Mouse (Mus musculus) layer of hippocampus, adult 8-10 months (tissue): Measurements from ENCODE around the gene Leprot. TPM values are rescaled to one million over a fixed set of nuclear protein-coding genes. Genes with fewer than 3 reads are reported as not detected.

Experiments used
- DNase-seq, 2 experiments: peaks; one replicate each; pipeline ENCODE4 v3.0.0; 2022; ENCODE audit warnings: low spot score in 2 of 2
- total RNA-seq, 4 experiments: library from RNA; stranded (reverse); gene quantifications; 2 replicates each; pipeline ENCODE4 v1.2.4; 2022

Leprot gene
- total RNA-seq, 4 experiments from 2014 or later: 23.6 to 33.8 (median 28.7) TPM

DNA sequence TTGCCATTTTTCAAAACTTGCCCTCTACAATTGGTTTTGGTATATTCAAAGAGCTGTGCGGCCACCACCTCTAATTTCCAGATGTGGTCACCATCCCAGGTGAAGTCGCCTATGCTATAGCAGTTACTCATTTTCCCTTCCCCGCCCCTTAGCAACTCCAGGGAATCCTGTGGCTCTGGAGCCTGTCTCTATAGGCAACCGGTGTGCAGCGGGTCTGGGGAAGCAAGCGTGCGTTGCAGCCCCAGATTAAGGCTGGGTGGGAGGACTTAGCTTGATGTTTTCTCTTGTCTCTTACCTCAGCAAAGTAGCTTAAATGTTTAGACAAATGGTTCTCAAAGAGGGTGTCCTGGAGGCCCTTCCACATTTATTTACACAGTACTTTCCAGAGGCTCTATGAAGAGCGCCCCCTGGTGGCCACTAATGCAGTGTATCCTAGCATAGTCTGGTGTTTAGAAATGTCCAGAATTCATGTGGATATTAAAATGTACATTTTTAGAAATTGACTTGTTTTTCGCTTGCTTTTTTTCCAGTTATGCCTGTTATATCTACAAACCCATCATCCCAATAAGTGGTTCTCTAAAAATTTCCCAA lies 16.7 kb downstream of the Leprot start:
- peak in 1 of 2 experiments; percentile 51 for DNase-seq

DNA sequence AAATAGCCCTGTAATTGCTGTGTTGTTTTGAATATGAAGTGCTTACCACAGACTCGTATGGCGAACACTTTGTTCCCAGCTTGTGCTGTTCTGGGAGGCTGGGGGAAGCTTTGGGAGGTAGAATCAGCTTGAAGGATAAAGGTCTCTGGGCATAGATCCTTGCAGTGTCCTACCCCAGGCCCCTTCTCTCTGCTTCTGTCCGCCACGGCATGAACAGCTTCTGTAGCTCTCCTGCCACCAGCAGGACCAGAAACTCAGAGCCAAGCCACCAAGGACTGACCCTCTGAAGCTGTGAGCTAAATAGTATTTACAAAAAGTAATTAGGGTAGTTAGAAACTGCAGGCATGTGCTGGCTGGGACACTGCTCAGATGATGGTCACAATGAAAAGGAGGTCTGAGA lies 17.2 kb downstream of the Leprot start:
- DNase-seq: no peak

DNA sequence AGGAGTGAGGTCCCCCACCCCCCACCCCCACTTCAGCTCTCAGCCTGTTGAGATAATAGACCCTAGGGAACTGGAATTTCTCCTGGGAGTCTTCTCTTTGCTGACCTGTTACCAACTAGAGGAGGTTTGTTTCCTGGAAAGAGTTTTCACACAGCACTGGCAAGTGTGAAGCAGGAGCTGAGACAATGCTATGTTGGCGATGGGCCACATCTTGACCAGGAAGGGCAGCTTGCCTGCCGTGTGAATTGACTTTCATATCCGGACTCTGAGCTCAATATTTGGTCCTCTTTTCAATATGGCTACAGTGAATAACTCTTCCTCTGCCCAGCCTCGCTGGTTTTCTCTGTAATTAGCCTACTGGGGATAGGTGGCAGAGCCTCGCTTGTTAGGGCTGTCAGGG lies 21.6 kb downstream of the Leprot start:
- DNase-seq: no peak

DNA sequence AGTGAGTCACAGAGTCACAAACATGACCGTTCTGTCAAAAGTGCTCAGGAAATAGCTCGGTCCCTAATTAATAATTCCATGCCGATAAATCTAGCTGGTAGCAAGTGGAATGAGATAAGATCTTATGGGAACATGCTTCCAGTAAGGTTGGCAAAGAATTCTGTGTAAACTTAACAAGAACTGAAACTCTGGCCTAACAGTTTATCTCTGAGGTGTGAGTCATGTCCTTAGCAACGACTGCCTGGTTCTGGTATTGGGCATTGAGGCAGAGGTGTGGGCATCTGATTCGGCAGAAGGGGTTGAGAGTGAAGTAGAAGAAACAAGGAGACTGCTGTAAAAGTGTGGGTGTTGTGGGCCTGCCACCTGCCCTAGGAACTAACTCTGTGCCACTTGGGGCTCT lies 22.3 kb downstream of the Leprot start:
- DNase-seq: no peak

DNA sequence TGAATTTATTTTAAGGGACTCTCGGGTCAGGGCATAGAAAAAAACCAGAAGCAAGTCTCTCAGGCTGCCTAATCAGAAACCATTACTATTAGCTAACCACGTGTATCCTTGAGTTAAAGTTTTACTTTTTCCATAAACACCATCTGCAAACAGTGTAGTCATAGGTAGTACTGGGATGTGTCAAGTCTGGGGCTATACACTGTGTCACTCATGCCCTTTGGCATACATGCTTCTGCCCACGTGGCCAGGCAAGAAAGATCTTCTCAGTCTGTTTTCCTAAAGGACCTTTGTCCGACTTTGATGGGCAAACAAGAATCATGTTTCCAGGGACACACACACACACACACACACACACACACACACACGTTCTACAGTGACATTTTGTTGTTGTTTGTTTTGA lies 27.3 kb downstream of the Leprot start:
- DNase-seq: no peak

DNA sequence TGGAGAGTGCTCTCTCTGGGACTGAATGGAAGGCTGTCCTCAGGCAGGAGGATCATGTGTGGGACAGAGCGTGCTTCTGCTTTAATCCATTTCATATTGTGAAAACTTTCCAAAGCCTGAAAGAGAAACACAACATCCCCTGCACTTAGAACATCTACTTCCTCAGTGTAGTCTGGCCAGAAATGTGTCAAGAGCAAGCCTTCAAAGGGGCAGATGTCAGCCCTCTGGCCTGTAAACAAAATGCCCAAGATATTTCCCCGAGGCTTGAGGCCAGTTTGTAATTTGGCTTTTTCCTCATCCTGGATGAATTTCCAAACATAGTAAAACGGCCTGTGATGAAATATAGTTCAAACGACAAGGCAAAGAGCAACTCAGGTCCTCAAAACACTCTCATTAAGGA lies 28.2 kb downstream of the Leprot start:
- no peak for DNase-seq

DNA sequence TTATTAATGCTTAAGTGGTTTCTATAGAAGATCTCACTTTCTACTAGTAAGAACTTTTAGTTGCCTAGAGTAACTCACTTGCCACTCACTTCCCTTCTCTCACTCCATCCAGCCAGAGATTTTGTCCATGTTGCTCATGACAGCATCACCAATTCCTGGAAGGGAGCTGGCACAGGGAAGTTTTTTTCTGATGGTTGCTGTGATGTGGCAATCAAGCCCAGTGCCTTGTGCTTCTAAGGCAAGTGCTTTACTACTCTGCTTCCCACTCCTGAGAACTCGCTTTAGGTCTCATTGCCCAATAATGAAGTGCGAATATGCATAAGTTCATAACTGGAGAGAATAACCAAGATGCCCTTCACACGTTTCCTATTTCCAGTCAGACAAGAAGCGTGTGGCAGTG lies 35.1 kb downstream of the Leprot start:
- no peak for DNase-seq

DNA sequence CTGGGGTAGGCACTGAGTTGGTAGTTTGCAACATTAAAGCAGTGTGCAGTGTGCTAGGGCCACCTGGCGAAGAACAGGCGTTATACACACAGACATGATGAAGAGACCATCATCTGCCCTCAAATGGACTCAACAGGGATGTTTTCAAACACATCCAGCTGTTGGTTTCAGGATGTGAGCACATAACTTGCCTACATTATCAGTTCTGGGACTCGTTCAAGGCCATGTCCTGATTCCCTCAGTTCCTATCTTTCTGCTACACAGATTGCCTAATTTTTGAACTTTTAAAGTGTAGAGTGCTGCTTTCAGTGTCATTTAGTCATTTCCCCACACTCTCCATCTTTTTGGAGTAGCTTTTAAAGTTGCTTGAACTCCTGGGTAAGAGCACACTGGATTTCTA lies 35.6 kb downstream of the Leprot start:
- DNase-seq: no peak

DNA sequence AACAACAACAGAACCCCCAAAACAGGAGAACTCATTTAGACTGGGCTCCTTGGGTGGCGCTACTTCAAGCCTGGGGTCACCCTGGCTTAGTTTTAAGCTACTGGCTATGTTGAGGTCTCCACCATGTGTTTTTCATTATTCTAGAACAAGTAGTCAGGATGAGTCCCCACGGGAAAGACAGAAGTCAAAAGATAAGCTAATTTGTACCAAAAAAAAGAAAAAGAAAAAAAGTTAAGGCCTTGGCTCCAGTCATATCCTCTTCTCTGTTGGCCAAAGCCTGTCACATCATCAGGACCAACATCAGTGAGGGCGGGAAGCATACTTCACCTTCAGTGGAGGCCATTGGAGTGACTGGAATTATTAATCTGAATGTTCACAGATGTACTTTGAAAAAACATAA lies 37.3 kb downstream of the Leprot start:
- DNase-seq: no peak

DNA sequence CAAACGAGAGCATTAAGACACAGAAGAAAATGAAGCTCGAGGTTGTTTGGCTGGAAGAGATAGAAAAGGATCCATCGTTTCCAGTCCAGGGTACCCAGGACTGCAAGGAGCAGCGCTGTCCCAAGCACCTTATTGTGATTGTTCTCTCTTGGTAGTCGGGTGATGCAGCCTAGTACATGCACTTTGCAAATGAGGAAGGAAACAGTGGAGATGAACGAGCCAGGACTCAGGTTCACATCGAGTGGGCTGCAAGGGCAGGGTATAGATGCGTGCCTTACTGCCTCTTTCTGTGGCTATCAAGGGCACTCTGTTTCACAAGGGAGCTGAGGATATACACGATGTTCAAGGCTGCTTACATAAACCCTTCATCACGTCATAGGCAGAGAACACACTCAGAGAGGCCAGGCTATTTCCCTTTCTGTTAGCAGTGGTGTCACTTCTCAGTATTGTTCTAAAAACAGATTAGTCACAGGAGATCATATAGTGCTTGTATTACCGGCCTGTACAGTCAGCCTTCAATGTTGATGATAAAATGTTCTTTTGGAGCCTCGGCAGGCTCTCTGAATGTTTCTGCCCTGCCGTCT lies 38.8 kb downstream of the Leprot start:
- no peak for DNase-seq

DNA sequence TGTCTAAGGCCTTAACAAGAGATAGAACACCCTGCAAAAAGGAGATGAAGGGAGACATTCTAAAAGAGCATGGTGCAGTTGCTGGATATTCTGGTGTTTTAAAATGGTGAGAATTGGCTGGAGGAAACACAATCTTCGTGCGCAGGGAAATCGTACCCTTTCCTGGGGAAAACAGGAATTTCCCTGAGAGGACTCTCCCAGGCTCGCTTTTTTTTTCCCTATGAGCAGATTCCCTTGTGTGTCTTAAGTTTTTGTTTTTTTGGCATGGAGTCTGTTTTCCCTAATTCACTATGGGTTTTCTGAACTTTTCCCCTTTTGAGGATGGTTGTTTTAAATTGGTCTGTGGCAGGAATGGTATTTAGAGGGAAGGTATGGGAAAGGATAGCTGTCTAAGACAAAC lies 41.7 kb downstream of the Leprot start:
- DNase-seq: no peak

DNA sequence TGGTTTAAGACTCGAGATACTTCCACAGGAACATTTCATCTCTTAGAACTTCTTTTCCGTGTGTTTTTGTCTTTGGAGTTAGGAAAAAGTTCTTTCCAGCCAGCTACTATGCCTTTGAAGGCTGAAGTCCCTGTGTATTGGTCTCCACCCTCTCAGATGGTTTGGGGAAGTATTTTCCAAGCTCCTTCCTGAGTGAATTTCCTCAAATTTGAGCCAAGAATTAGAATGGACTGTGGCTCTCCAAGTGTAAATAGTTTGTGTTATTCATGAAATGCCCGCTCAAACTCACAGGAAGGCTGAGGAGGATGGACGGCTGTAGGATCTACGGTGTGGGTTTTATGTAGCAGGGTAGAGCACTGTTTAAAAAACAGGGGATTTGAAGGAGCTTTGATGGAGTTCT lies 42.1 kb downstream of the Leprot start:
- DNase-seq: no peak

DNA sequence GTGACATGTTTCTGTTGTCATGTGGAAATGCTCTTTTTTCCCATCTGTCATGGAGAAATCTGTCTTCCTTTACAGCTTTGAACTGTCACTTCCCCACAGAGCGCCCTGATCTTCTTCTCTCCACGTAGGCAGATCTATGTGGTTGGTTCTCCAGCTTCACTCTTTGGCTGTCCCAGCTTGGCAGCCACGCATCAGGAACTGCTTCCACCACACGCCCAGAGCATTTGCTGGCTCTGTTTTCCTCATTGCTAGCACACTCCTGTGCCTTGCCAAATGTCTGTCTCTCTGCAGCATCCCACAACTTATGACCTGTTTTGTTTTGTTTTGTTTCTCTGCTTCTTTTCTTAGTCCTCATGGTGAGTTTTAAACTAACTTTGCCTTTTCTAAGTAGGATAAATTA lies 45.4 kb downstream of the Leprot start:
- DNase-seq: peak; percentile 39 to 56

DNA sequence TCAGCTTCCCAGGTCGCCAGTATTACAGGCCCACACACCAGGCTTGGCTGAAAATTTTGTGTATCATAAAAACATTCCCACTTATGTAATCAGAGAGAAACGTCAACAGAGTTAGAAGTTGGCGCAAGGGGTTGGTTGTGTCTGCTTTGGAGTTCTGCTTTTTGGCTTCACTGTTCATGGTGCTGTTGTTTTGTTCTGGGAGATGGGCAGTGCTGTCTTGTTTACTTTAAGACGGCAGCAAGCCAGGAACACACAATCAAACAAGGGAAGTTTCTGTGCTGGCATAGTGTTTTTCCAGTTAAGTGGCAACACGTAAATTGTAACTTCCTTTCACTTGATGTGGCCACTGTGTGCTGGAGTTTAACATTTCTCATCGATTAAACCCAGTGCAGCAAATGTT lies 47.0 kb downstream of the Leprot start:
- DNase-seq: no peak

DNA sequence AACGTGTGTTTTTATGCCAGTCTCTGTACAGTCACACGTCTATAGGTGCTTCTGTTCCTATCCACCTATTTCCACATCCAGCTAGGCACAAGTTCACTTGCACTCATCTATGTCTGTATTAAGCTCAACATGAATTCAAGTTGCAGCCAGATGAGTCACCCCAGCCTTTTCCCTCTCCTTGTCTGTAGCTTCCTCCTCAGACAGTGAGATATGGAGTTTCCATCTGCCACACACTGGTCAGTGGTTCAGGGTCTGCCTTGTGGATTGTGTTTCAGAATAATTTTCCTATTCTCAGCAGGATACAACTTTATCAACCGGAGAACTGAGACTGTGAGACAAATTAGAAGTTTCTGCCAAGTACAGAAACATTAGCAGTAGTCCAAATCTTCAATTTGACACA lies 49.7 kb downstream of the Leprot start:
- no peak for DNase-seq

DNA sequence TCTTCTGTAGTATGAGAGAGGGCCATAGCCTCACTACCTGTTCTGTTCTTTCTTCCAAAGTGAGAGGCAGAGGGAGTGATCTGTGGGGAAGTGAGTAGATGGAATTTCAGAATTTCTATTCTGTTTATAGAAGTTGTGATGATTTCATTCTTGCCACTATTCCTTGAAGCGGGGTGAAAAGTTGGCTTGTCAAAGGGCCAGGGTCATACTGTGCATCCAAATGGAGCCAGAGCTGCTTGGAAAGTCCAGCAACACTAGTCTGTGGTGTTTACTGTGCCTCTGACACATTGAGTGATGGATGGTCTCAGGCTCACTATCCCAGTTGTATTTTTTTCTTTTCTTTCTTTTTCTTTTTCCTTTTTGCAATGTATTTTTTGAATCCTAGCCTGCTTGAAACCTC lies 51.9 kb downstream of the Leprot start:
- DNase-seq: no peak

DNA sequence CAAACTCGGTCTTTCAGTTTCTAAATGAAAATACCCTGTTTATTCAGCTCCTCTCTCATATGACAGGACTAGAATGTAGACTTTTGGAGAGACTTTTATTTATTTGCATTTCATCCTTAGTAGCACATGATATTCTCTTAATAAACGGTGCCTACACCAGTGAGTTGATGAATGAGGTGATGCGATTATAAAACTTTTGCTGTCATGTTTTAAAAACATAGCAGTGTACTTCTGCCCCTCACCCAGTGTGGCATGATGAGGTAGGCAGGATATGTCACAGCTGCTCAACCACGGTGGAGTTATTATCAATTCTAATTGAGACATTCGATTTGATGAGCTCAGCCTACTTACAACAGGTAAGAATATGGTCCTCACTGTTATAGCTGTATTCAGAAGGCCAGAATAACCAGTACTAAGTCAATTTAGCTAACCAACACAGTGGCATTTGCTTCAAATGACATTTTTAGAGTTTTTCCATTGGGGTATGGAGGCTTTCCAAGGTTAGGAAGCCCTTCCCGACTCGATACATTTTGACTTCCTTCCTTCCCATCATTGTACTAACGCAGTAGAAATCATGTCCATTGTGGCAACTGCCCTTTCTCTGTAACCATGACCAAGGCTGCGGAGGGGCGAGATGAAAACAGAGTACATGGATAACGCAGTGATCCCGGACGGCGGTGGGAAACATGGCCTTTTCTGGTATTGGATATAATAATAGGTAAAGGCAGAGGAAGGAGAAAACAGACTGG lies 53.5 kb downstream of the Leprot start:
- no peak for DNase-seq

DNA sequence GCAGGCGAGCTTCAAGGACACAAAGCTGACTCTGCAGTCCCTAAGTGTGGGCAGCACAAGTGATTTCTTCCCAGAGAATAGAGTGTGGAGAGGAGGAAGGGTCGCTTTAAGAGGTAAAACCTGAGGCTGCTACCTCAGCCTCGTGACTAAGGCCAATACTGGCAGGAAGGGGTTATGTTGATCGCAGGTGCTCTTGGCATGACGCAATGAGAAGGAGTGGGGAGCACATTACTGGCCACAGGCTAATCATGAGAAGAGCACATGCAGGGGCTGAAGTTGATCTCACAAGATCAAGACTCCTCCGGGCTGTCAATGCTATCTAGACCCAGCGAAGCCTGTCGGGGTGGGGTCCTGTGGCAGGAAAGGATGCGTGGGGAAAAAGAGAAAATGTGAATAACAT lies 57.8 kb downstream of the Leprot start:
- DNase-seq: no peak

DNA sequence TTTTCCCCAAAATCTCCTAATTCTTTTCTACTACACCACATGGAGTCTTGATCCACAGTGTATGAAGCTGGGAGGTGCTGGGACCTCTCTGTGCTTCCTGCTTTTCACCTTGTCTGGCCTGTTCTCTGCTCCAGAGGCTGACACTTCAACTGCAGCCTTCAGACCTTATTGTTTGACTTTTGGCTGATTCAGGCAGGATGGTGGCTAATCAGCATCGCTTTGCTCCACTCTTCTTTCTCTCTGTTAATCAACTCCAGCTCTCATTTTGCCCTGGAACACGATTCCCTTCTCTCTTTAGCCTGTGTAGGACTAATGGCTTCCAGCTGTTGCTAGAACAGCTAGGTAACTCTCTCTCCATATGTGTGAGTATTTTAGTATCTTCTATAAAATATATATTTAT lies 59.7 kb downstream of the Leprot start:
- DNase-seq: no peak

DNA sequence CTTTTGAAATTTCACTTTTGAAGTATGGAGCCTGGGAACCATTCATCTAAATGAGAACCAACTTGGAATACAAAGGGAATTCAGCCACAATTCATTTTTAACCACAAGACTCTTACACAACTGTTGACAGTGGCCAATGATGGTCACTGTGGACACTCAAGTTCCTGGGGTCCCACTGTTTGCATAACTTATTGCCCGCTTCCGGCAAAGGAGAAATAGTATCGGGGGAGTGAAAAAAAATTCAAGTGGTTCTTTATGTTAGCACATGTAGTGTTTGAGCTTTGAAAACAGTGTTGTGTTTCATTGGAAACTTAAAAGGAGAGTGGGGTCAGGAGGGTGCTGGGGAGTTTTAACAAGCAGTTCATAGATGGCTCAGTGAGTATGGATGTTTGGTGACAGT lies 60.4 kb downstream of the Leprot start:
- DNase-seq: no peak
